Mouse (Mus musculus): ENCODE results near the gene Tmem160. TPM values are rescaled to one million over a fixed set of nuclear protein-coding genes. Genes with fewer than 3 reads are reported as not detected.

Gene Tmem160
- total and polyA plus RNA-seq, 2 experiments from 2014 or later, result 43.1 to 108 TPM

- peaks cover 42% of the 10 kb centered on the region for H3K36me3 ChIP-seq (ENCODE audit: insufficient read depth, low read length)
- no peak overlapping the region for H3K9ac ChIP-seq (replicated peaks; ENCODE audit: low read length, poor library complexity, severe bottlenecking)
- H3K27me3 ChIP-seq (ENCODE audit: insufficient read depth, low read length), result no peaks in the 10 kb centered on the region
- no peak overlapping the region for H3K27ac ChIP-seq (ENCODE audit: low read depth, low read length)
- DNase-seq (ENCODE audit: low spot score) (no peak), ATAC-seq (ENCODE audit: low FRiP score) (no peak)
- H3K4me2 ChIP-seq (ENCODE audit: low read depth, low read length, poor library complexity, severe bottlenecking), result no peak overlapping the region
- no peak for TF ChIP-seq CTCF (IDR thresholded peaks at IDR 0.05)
- H3K9me3 ChIP-seq (ENCODE audit: low read length), result no peaks in the 10 kb centered on the region
- H3K4me1 ChIP-seq (ENCODE audit: insufficient read depth, low read length), result no peaks in the 10 kb centered on the region
- 92% methylated on average over 5 of the region's 5 CpGs for WGBS
- H3K4me3 ChIP-seq (ENCODE audit: low read depth, low read length), result no peak overlapping the region
Measured at GRCm38 (mm10) chr7:16418713-16419112, 33.9 kb upstream of the Tmem160 start.

DNA sequence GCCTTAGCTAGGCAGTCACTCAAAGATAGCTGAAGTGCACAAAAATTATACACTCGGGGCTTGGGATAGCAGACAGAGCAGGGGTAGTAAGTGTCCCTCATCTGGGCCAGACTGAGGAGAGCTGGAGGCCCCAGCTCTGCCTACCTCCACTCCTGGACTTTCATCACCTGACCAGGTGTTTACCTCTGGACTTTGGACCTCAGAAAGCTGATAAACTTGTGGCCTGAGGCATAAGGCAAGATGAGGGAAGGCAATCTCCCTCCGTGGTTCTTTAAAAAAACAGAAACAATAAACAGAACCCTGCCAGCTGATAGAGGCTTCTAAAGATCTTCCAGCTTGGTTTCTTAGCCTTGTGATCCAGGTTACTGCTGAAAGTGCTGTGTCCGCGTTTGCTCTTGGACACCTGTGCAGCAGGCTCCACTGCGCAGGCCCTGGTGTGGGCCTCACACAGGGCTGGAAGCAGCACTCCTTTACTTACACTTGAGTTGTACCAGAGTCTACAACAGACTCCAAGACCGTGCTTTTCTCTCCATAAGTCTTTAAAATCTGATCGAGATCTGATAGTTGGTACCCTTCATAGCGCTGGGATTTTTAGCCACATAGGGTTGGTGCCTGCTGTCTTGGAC is 32.0 kb upstream of the Tmem160 start:
- Histone ChIP-seq H3K9me3 (ENCODE audit: low read length) (no peaks in the 10 kb centered on the region), H3K4me1 (ENCODE audit: insufficient read depth, low read length) (no peaks in the 10 kb centered on the region), H3K36me3 (ENCODE audit: insufficient read depth, low read length) (peaks cover 60% of the 10 kb centered on the region), H3K27ac (ENCODE audit: low read depth, low read length) (no peak overlapping the region), H3K4me3 (ENCODE audit: low read depth, low read length) (no peak overlapping the region), H3K27me3 (ENCODE audit: insufficient read depth, low read length) (no peaks in the 10 kb centered on the region), H3K9ac (replicated peaks; ENCODE audit: low read length, poor library complexity, severe bottlenecking) (no peak overlapping the region), H3K4me2 (ENCODE audit: low read depth, low read length, poor library complexity, severe bottlenecking) (no peak overlapping the region)
- no peak for TF ChIP-seq CTCF (IDR thresholded peaks at IDR 0.05)
- DNase-seq (ENCODE audit: low spot score) (no peak), ATAC-seq (ENCODE audit: low FRiP score) (no peak)
- 98% methylated on average over 8 of the region's 8 CpGs for WGBS

GRCm38 (mm10) chr7:16422222-16422856 is 30.2 kb upstream of the Tmem160 start:
- H3K36me3 ChIP-seq (ENCODE audit: insufficient read depth, low read length), result peaks cover 64% of the 10 kb centered on the region
- WGBS, result 87% methylated on average over 18 of the region's 18 CpGs
- no peak overlapping the region for H3K4me2 ChIP-seq (ENCODE audit: low read depth, low read length, poor library complexity, severe bottlenecking)
- TF ChIP-seq CTCF (IDR thresholded peaks at IDR 0.05), result no peak
- H3K9ac ChIP-seq (replicated peaks; ENCODE audit: low read length, poor library complexity, severe bottlenecking), result no peak overlapping the region
- H3K27ac ChIP-seq (ENCODE audit: low read depth, low read length), result no peak overlapping the region
- DNase-seq (ENCODE audit: low spot score), result no peak
- ATAC-seq (ENCODE audit: low FRiP score), result no peak
- no peak overlapping the region for H3K4me3 ChIP-seq (ENCODE audit: low read depth, low read length)
- H3K27me3 ChIP-seq (ENCODE audit: insufficient read depth, low read length), result no peaks in the 10 kb centered on the region
- H3K4me1 ChIP-seq (ENCODE audit: insufficient read depth, low read length), result no peaks in the 10 kb centered on the region
- H3K9me3 ChIP-seq (ENCODE audit: low read length), result no peaks in the 10 kb centered on the region

- H3K9me3 ChIP-seq (ENCODE audit: low read length), result no peaks in the 10 kb centered on the region
- WGBS, result 94% methylated on average over 9 of the region's 9 CpGs
- H3K4me2 ChIP-seq (ENCODE audit: low read depth, low read length, poor library complexity, severe bottlenecking), result no peak overlapping the region
- TF ChIP-seq CTCF (IDR thresholded peaks at IDR 0.05), result no peak
- DNase-seq (ENCODE audit: low spot score) (no peak), ATAC-seq (ENCODE audit: low FRiP score) (no peak)
- peaks cover 73% of the 10 kb centered on the region for H3K36me3 ChIP-seq (ENCODE audit: insufficient read depth, low read length)
- H3K27me3 ChIP-seq (ENCODE audit: insufficient read depth, low read length), result no peaks in the 10 kb centered on the region
- H3K27ac ChIP-seq (ENCODE audit: low read depth, low read length), result no peak overlapping the region
- H3K9ac ChIP-seq (replicated peaks; ENCODE audit: low read length, poor library complexity, severe bottlenecking), result no peak overlapping the region
- H3K4me1 ChIP-seq (ENCODE audit: insufficient read depth, low read length), result no peaks in the 10 kb centered on the region
- no peak overlapping the region for H3K4me3 ChIP-seq (ENCODE audit: low read depth, low read length)
Measured at GRCm38 (mm10) chr7:16423731-16424130, 28.8 kb upstream of the Tmem160 start.

- WGBS, result 89% methylated on average over 10 of the region's 10 CpGs
- no peak for TF ChIP-seq CTCF (IDR thresholded peaks at IDR 0.05)
- H3K27me3 ChIP-seq (ENCODE audit: insufficient read depth, low read length), result no peaks in the 10 kb centered on the region
- no peak overlapping the region for H3K4me3 ChIP-seq (ENCODE audit: low read depth, low read length)
- no peaks in the 10 kb centered on the region for H3K9me3 ChIP-seq (ENCODE audit: low read length)
- DNase-seq (ENCODE audit: low spot score), result no peak
- no peak for ATAC-seq (ENCODE audit: low FRiP score)
- H3K4me2 ChIP-seq (ENCODE audit: low read depth, low read length, poor library complexity, severe bottlenecking), result no peak overlapping the region
- peaks cover 83% of the 10 kb centered on the region for H3K36me3 ChIP-seq (ENCODE audit: insufficient read depth, low read length)
- H3K9ac ChIP-seq (replicated peaks; ENCODE audit: low read length, poor library complexity, severe bottlenecking), result no peak overlapping the region
- no peaks in the 10 kb centered on the region for H3K4me1 ChIP-seq (ENCODE audit: insufficient read depth, low read length)
- no peak overlapping the region for H3K27ac ChIP-seq (ENCODE audit: low read depth, low read length)
Measured at GRCm38 (mm10) chr7:16425721-16426120, 26.9 kb upstream of the Tmem160 start.

DNA sequence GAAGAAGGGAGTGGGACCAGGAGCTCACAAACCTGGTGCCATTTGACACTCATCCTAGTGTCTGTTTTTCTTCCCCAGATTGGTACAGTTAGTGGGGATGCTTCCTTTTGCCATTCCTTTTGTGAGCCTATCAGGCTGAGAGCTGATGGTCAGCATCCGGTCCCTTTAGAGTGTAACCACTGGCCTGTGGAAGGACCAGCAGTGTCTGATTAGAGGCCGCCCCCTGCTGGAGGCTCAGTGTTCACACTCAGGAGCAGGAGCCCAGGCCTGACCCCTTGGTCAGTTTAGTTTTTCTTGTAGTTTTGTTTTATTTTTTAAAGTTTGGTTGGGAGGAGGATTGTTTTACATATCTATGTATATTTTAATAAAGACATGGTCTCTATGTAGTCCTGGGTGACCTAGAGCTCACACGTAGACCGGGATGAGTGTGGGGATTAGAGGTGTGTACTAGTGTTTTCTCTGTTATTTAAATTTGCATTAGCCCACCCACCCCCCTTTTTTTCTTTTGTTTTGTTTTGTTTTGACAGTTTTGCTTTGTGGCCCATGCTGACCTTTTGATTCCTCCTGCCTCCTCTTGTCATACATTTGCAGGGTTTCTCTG is 26.4 kb upstream of the Tmem160 start:
- Histone ChIP-seq H3K4me2 (ENCODE audit: low read depth, low read length, poor library complexity, severe bottlenecking) (no peak overlapping the region), H3K4me1 (ENCODE audit: insufficient read depth, low read length) (no peaks in the 10 kb centered on the region), H3K9me3 (ENCODE audit: low read length) (no peaks in the 10 kb centered on the region), H3K9ac (replicated peaks; ENCODE audit: low read length, poor library complexity, severe bottlenecking) (no peak overlapping the region), H3K36me3 (ENCODE audit: insufficient read depth, low read length) (peaks cover 83% of the 10 kb centered on the region), H3K4me3 (ENCODE audit: low read depth, low read length) (no peak overlapping the region), H3K27me3 (ENCODE audit: insufficient read depth, low read length) (no peaks in the 10 kb centered on the region), H3K27ac (ENCODE audit: low read depth, low read length) (no peak overlapping the region)
- peak; percentile 80 for TF ChIP-seq CTCF (IDR thresholded peaks at IDR 0.05)
- ATAC-seq (ENCODE audit: low FRiP score), result peak; percentile 73; the same call in 1 of the 2 replicates
- WGBS, result 53% methylated on average over 4 of the region's 4 CpGs
- DNase-seq (ENCODE audit: low spot score), result peak; percentile 74

Data from midbrain, postnatal 0 days (tissue).